Mouse (Mus musculus): ENCODE measurements around the gene C2cd3.

DNA sequence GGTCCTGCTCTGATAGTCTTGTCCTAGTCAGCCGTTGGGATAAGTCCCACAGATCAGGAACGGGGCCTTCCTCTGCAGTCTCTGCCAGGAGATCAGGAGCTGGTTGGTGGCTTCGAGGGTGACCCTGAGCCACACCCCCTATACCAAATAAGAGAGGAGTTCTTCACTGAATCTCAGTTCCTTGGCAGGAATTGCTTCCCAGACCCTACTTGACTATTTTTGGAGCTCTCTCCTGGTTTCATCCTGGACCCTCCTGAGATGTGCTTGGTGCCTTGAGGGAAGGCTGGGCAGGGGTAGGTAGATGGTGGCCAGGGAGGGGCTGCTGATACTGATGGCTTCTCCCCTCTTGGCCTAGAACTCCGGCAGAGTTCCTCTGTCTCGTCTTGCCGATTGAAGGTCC lies 124.3 kb downstream of the C2cd3 start:
- TF ChIP-seq POLR2A (IDR thresholded peaks at IDR 0.05; ENCODE audit: insufficient read depth, low read depth, low read length) (no peak), CTCF (IDR thresholded peaks at IDR 0.05; ENCODE audit: insufficient read depth, low read depth, low read length) (no peak)

All from olfactory bulb, adult 2 months (tissue).